Mouse (Mus musculus): Measurements from ENCODE around the gene 4933428G20Rik. TPM values are rescaled to one million over a fixed set of nuclear protein-coding genes. Genes with fewer than 3 reads are reported as not detected.

Gene 4933428G20Rik
- polyA plus RNA-seq (2012; ENCODE audit: insufficient read depth, low replicate concordance): not detected in 2 replicates

DNA sequence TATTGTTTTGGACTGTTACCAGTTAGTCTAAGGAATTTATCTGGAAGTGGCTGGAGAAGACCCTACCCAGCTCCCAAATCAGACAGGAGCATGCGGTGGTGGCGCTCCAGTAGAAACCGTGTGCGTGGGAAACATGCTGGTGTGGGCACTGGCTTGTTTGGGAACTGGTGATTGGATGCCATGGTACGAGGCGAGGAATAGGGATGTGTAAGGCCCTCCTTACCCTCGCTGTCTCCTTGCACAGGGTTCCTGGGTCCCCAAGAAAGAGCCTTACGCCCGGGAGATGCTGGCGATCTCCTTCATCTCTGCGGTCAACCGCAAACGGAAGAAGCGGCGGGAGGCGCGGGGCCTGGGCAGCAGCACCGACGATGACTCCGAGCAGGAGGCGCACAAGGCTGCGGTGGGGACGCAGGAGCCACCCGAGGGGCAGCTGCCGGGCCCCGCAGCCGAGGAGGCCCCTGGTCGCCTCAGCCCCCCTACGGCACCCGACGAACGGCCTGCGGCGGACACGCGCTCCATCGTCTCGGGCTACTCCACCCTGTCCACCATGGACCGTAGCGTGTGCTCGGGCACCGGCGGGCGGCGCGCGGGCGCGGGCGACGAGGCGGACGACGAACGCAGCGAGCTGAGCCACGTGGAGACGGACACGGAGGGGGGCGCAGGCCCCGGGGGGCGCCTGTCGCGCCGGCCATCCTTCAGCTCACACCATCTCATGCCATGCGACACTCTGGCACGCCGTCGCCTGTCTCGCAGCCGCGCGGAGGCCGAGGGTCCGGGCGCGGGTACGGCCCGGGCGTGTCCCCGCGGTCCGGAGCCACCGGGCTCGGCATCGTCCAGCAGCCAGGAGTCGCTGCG is at the start of gene 4933428G20Rik:
Gene 4933428G20Rik (minus strand): TSS at position 476 of the 855 bp plus-strand sequence.
- peaks cover 34% of the 10 kb centered on the region for H3K4me1 ChIP-seq
- no peak within 1 kb of the TSS for H3K4me3 ChIP-seq (replicated peaks)

DNA sequence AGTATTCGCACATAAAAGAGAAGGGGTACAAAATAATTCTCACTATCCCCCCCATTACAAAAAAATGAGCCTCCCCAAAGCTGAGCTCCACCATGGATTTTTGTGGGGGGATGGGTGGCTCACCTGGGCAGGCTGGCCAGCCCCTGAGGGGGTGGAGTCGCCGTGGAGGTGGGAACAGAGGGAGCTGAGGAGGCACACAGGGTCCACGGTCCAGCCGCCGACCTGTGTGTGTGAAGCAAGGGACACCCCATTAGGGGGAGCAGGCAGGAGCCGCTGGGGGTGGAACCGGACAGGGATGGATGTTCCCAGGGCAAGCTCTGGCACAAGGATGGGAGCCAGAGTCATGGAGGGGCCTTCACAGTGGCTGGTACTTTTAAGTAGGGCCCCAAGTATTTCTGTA is 48.6 kb upstream of the 4933428G20Rik start:
- Histone ChIP-seq H3K9me3 (no peaks in the 10 kb centered on the region), H3K36me3 (replicated peaks; ENCODE audit: low read length) (no peaks in the 10 kb centered on the region), H3K4me1 (peaks cover 19% of the 10 kb centered on the region), H3K27me3 (replicated peaks) (peaks cover 98% of the 10 kb centered on the region), H3K4me3 (replicated peaks) (no peak overlapping the region)
- TF ChIP-seq FLI1 (IDR thresholded peaks at IDR 0.05; ENCODE audit: low read length) (no peak), GATA1 (IDR thresholded peaks at IDR 0.05; ENCODE audit: borderline replicate concordance, low read length) (no peak)

More for the DNA sequence above, at the start of gene 4933428G20Rik:
- TF ChIP-seq FLI1 (IDR thresholded peaks at IDR 0.05; ENCODE audit: low read length) (no peak), GATA1 (IDR thresholded peaks at IDR 0.05; ENCODE audit: borderline replicate concordance, low read length) (no peak)
- Histone ChIP-seq H3K9me3 (peaks cover 10% of the 10 kb centered on the region; the same call in 1 of the 2 replicates), H3K36me3 (replicated peaks; ENCODE audit: low read length) (peaks cover 81% of the 10 kb centered on the region), H3K27me3 (replicated peaks) (no peaks in the 10 kb centered on the region)

DNA sequence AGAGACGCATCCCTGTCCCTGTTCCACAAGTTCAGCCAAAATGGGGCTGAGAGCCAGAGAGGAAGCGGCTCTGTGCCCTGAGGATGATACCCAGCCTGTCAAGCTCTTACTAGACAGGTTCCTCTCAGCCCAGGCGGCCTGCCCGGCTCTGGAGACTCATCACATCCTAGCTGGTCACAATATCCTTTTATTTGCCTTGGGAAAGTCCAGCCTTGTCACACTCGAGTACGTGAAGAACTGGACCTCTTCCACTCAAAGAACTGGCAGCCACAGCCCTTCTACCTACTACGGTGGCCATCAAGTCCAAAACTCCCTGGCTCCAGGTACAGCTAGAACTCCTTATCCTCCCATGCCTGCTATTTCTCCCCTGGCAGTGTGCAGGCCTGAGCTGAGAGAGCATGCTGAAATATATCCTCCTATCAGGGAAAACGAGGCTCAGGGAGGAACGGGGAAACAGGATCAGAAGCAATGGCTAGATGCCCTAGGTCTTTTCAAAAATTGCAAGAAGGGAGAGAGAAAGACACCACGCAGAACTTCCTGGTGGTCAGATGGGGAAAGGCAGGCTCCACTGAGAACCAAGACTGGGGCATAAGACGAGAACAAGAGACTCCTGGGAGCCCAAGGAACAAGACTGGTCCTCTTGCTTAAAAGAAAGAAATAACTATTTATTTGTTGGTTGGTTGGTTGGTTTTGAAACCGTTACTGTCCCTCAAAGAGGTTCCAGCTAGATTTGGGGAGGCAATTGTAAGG is 48.0 kb upstream of the 4933428G20Rik start:
- TF ChIP-seq GATA1 (IDR thresholded peaks at IDR 0.05; ENCODE audit: borderline replicate concordance, low read length): no peak
- TF ChIP-seq FLI1 (IDR thresholded peaks at IDR 0.05; ENCODE audit: low read length): no peak
- H3K27me3 ChIP-seq (replicated peaks): peaks cover 100% of the 10 kb centered on the region

DNA sequence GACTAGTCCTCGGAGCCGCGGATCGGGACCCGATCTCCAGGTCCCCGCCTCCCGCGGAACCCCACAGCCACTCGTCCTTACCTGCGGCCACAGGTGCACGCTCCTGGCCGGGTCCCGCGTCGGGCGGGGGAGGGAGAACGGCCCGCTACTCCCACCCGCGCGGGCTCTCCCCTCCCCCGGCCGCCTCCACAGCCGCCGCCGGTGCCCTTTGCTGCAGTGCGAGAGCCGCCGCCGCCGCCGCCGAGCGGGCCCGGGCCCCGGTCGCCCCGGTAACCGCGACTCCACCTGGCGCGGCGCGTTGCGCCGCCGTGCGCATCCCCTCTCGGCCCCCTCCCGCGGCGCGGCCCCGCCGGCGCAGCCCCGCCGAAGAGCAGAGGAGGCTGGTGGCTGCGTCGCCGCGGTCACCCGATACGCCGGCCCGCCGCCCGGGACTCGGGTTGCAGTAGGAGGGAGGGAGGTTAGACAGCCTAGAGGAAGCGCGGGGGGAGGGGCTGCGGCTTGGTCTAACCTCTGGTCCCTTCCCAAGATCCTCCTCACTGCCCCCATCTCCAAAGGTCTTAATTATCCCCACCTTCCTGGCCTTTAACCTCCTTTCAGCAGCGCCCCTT is 46.8 kb upstream of the 4933428G20Rik start:
- TF ChIP-seq GATA1 (IDR thresholded peaks at IDR 0.05; ENCODE audit: borderline replicate concordance, low read length) (no peak), FLI1 (IDR thresholded peaks at IDR 0.05; ENCODE audit: low read length) (no peak)
- H3K27me3 ChIP-seq (replicated peaks): peaks cover 100% of the 10 kb centered on the region
- peak overlapping the region; percentile 82 for H3K4me3 ChIP-seq (replicated peaks)

More for the DNA sequence above, 48.0 kb upstream of the 4933428G20Rik start:
- H3K36me3 ChIP-seq (replicated peaks; ENCODE audit: low read length): no peaks in the 10 kb centered on the region
- no peak overlapping the region for H3K4me3 ChIP-seq (replicated peaks)
- no peaks in the 10 kb centered on the region for H3K9me3 ChIP-seq
- peaks cover 18% of the 10 kb centered on the region for H3K4me1 ChIP-seq

DNA sequence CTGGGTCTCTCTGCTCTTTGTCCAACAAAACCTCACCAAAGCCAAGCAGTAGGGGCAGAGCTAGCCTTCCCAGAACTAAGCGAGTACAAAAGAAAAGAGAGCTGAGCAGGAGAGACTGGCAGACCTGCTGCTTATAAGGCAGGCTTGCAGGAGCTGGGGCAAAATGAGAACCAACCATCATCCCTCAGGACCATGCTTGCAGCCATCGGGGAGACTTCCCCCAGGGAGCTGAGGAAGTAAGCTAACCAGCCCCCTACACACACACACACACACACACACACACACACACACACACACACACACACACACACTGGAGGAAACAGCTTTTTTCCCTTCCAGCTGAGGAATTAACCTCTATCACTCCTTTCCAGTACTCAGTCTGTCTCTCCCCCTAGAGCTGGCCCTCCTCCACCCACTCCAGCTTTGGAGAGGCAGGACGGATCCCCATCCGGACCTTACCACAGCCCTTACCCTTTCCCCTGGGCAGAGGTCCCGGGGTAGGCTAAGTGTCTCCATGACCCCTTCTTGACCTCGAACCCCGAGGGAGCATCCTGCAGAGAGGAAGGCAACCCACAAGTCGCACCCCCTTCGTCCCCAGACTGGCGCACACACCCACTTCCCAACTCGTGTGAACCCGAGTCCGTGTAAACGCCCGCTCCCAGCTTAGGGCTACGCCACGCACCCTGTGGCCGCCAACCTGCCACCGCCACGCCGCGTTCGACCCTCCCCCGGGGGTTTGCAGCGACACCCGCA is 45.8 kb upstream of the 4933428G20Rik start:
- Histone ChIP-seq H3K9me3 (no peaks in the 10 kb centered on the region), H3K36me3 (replicated peaks; ENCODE audit: low read length) (no peaks in the 10 kb centered on the region), H3K27me3 (replicated peaks) (peaks cover 100% of the 10 kb centered on the region), H3K4me3 (replicated peaks) (peak overlapping the region; percentile 71), H3K4me1 (peaks cover 16% of the 10 kb centered on the region)
- TF ChIP-seq GATA1 (IDR thresholded peaks at IDR 0.05; ENCODE audit: borderline replicate concordance, low read length) (no peak), FLI1 (IDR thresholded peaks at IDR 0.05; ENCODE audit: low read length) (no peak)

More for the DNA sequence above, 46.8 kb upstream of the 4933428G20Rik start:
- Histone ChIP-seq H3K36me3 (replicated peaks; ENCODE audit: low read length) (no peaks in the 10 kb centered on the region), H3K4me1 (peaks cover 16% of the 10 kb centered on the region), H3K9me3 (no peaks in the 10 kb centered on the region)

DNA sequence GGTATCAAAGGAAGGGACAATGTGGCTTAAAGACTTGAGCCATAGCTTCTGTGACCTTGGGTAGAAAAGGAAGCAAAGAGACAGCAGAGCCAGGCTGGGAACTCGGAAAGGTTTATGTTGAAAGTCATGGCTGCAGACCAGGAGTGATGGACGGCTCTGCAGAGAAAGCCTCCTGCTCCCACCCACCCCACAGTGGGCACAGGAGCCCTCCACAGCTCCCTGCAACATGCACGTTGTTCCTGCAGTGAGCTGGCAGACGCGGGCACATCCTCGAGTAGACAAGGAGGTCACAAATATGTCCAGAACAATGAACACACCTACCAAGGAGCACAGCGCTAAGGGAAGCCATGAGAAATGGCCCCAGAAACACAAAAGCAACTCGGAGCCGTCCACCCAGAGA is 43.7 kb upstream of the 4933428G20Rik start:
- H3K4me3 ChIP-seq (replicated peaks): no peak overlapping the region
- H3K4me1 ChIP-seq: peaks cover 23% of the 10 kb centered on the region
- H3K9me3 ChIP-seq: no peaks in the 10 kb centered on the region
- H3K36me3 ChIP-seq (replicated peaks; ENCODE audit: low read length): no peaks in the 10 kb centered on the region
- TF ChIP-seq FLI1 (IDR thresholded peaks at IDR 0.05; ENCODE audit: low read length): no peak
- TF ChIP-seq GATA1 (IDR thresholded peaks at IDR 0.05; ENCODE audit: borderline replicate concordance, low read length): no peak
- H3K27me3 ChIP-seq (replicated peaks): peaks cover 97% of the 10 kb centered on the region

DNA sequence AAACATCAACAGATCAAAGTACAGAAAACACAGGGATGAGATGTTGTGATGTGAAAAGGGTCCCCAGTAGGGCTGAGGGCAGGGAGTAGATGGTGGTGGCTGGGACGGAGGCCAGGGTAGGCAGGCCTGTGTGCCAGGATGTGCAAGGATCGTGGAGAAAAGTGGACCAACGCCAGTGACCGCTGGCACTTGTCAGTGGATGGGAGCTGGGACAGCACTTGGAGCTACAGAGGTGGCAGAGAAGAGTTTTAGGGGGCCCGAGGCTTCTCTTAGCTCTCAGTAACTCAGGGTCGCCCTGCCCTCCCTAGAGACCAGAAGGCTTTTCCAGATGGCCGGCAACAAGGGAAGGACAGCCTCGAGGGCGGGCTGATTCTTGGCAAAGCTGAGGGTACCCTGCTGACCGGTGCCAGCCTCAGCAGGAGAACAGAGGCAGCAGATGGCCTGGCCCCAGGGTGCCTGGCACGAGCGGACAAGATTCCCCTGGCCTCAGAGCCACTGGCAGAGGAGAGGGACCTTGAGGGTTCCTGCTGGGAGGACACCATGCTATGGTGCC is 43.1 kb upstream of the 4933428G20Rik start:
- Histone ChIP-seq H3K4me3 (replicated peaks) (no peak overlapping the region), H3K36me3 (replicated peaks; ENCODE audit: low read length) (no peaks in the 10 kb centered on the region), H3K4me1 (peaks cover 23% of the 10 kb centered on the region), H3K27me3 (replicated peaks) (peaks cover 96% of the 10 kb centered on the region), H3K9me3 (no peaks in the 10 kb centered on the region)
- no peak for TF ChIP-seq GATA1 (IDR thresholded peaks at IDR 0.05; ENCODE audit: borderline replicate concordance, low read length)
- no peak for TF ChIP-seq FLI1 (IDR thresholded peaks at IDR 0.05; ENCODE audit: low read length)

DNA sequence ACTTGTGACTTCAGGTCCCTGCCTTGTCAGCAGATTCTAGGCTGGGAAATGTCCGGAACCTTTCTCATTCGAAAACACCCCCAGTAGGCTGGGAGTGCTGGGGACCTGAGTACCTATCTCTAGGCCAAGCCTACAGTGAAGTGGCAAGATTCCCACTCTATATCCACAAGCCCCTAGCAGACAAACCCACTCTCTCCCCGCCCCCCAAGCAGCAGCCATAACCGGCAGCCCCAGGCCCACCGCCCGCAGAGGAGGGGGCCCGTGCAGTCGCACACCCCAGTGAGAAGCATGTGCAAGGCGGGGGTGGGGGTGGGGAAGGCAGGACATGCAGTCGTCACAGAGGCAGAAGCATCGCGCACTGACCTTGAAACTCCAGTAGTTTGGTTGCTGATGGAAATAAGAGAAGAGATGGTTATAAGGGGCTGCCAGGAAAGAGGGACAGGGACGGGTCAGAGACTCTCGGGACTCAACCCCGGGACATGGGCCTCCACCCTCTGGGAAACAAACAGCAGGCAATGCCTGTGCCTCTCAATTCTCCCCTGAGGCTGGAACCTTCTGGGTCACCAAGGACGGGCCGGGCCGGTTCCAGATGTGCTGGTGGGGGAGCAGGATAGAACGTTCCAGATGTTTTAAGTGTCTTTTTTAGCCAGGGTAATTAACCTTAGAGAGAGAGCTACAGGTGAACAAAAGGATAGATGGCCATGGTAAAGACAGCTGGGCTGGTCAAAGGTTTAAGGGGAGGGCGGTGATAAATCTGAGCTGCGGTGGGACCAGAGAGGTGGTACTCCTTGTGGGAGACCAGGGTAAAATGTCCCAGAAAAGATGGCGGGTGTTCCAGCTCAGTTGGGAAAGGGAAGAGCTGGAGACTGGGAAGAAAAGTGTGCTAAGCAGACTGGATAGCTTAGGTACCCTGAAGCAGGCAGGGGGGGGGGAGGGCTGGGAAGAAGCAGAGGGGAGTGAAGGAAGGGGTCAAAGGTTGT is 42.3 kb upstream of the 4933428G20Rik start:
- Histone ChIP-seq H3K27me3 (replicated peaks) (peaks cover 94% of the 10 kb centered on the region), H3K4me1 (peaks cover 25% of the 10 kb centered on the region), H3K4me3 (replicated peaks) (no peak overlapping the region), H3K36me3 (replicated peaks; ENCODE audit: low read length) (no peaks in the 10 kb centered on the region), H3K9me3 (no peaks in the 10 kb centered on the region)
- TF ChIP-seq GATA1 (IDR thresholded peaks at IDR 0.05; ENCODE audit: borderline replicate concordance, low read length) (no peak), FLI1 (IDR thresholded peaks at IDR 0.05; ENCODE audit: low read length) (no peak)
